Mouse (Mus musculus) megakaryocyte progenitor cell, adult 5-6 weeks (primary cell): ENCODE data around the gene Olfr462. TPM values are rescaled to one million over a fixed set of nuclear protein-coding genes. Genes with fewer than 3 reads are reported as not detected.
"Not testable (repeated sequence)": the region's sequence is repeated elsewhere in the genome, so short reads cannot be mapped to it uniquely, and the experiment has no call there.

Experiments
- ATAC-seq: replicated peaks from 2 replicates; pipeline ENCODE4 v1.8.0; 2016; ENCODE audit warnings: mild to moderate bottlenecking, moderate TSS enrichment, inconsistent platforms; ENCODE audit not compliant: poor library complexity
- total RNA-seq, 2 experiments: library from RNA; stranded (forward) in 1 of 2; stranded (reverse) in 1 of 2; fragments of 157-497, 149-512 nt in 1 of 2; fragments of 200-1000 nt in 1 of 2; gene quantifications; 2 replicates each; pipeline versions ENCODE4 v1.2.3 to v1.2.4; 2015 to 2017

The Olfr462 gene
- not detected in 2 replicates for total RNA-seq (2015)
- total RNA-seq (2017), result not detected in 2 replicates

GRCm38 (mm10) chr11:87892168-87892567 is at the start of gene Olfr462:
Gene Olfr462 (minus strand): TSS chr11:87892268.
- ATAC-seq, result no peak

- no peak for ATAC-seq
These were observed 43.4 kb upstream of the Olfr462 start for GRCm38 (mm10) chr11:87935467-87935866.

- no peak for ATAC-seq
These were observed 41.7 kb upstream of the Olfr462 start for GRCm38 (mm10) chr11:87933731-87934130.

- no peak for ATAC-seq
These were observed 38.3 kb upstream of the Olfr462 start for GRCm38 (mm10) chr11:87930348-87930747.

- ATAC-seq, result 0 out of 2 replicates have a peak, but pooled peaks have one; percentile 14
These were observed 28.9 kb upstream of the Olfr462 start, which contains the start of gene Olfr464 for GRCm38 (mm10) chr11:87920966-87921365. Gene Olfr464 (minus strand): TSS chr11:87920967.

- no peak for ATAC-seq
These were observed 28.2 kb upstream of the Olfr462 start for GRCm38 (mm10) chr11:87920301-87920700.

GRCm38 (mm10) chr11:87916005-87916404 is 23.9 kb upstream of the Olfr462 start:
- no peak for ATAC-seq

- no peak for ATAC-seq
These were observed 12.3 kb upstream of the Olfr462 start for GRCm38 (mm10) chr11:87904331-87904730.

- ATAC-seq, result no peak
These were observed 5.2 kb upstream of the Olfr462 start, which contains the start of gene Olfr463 for GRCm38 (mm10) chr11:87897287-87897686. Gene Olfr463 (minus strand): TSS chr11:87897387.

GRCm38 (mm10) chr11:87884856-87885255 is 7.2 kb downstream of the Olfr462 start:
- no peak for ATAC-seq

GRCm38 (mm10) chr11:87883493-87883892 is 8.6 kb downstream of the Olfr462 start:
- no peak for ATAC-seq

GRCm38 (mm10) chr11:87881714-87882113 is 10.4 kb downstream of the Olfr462 start:
- 0 out of 2 replicates have a peak, but pooled peaks have one; percentile 23 for ATAC-seq

GRCm38 (mm10) chr11:87879826-87880225 is 12.2 kb downstream of the Olfr462 start:
- ATAC-seq, result no peak

- ATAC-seq, result no peak
These were observed 16.6 kb downstream of the Olfr462 start, which contains the start of gene Epx for GRCm38 (mm10) chr11:87875436-87875835. Gene Epx (minus strand): TSS chr11:87875536.

GRCm38 (mm10) chr11:87871766-87872165 is 20.3 kb downstream of the Olfr462 start:
- no peak for ATAC-seq

GRCm38 (mm10) chr11:87870096-87870495 is 22.0 kb downstream of the Olfr462 start:
- ATAC-seq, result no peak

- not testable (repeated sequence) for ATAC-seq
These were observed 25.2 kb downstream of the Olfr462 start for GRCm38 (mm10) chr11:87866891-87867290.

- no peak for ATAC-seq
These were observed 29.3 kb downstream of the Olfr462 start for GRCm38 (mm10) chr11:87862805-87863204.

- ATAC-seq, result no peak
These were observed 31.6 kb downstream of the Olfr462 start for GRCm38 (mm10) chr11:87860426-87860825.

- no peak for ATAC-seq
These were observed 32.8 kb downstream of the Olfr462 start for GRCm38 (mm10) chr11:87859273-87859672.

- ATAC-seq, result no peak
These were observed 37.5 kb downstream of the Olfr462 start for GRCm38 (mm10) chr11:87854550-87854949.

GRCm38 (mm10) chr11:87853597-87853954 is 38.5 kb downstream of the Olfr462 start:
- peak; percentile 20; the same call in 1 of the 2 replicates for ATAC-seq
